Mouse (Mus musculus): ENCODE measurements around the gene Cdk1. TPM values are rescaled to one million over a fixed set of nuclear protein-coding genes. Genes with fewer than 3 reads are reported as not detected.

Gene Cdk1
- 410 and 491 TPM in 2 replicates for polyA plus RNA-seq (2016; fragmentation: Nextera tagmentation; extraction: Ambion mirVana)

DNA sequence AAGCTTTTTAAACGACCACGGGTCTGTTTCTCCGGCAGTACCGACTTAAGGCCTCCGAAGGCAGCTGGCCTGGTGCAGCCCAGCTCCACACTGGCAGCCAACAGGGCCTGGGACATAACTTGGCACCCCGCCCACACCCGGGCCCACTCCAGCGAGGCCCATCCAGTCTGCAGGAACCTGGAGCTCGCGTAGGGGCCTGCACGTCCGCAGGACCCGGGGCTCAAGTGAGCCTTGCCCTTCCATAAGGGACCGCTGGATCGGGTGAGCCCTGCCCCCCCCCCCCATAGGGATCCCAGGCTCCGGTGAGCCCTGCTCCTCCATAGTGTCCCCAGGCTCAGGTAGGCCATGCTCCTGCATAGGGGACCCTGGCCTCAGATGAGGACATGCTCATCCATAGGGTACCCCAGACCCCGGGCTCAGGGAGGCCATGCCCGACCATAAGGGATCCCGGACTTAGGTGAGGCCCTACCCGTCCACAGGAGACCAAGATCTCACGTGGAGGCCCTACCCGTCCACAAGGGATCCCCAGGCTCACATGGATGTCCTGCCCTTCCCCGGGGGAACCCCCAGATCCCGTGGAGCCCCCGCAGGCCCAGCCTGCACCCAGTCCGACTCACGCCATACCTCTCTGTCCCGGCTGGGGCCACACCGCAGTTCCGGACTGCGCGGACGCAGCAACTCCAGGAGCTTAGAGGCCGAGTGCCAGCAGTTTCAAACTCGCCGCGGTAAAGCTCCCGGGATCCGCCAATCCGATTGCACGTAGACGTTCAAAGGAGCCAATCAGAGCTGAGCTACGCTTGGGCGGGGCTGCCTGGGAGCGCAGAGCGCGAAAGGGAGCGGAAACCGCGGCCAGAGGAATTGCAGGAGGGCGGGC is at the start of gene Cdk1:
Cdk1 (minus strand) TSS at position 727 of the 874 bp plus-strand sequence.
- Histone ChIP-seq H3K4me1 (replicated peaks) (peaks cover 49% of the 10 kb centered on the region), H3K4me3 (peak within 1 kb of the TSS; percentile 97), H3K9me3 (0 out of 2 replicates have a peak, but pooled peaks cover under 1% of the 10 kb centered on the region), H3K36me3 (peaks cover 37% of the 10 kb centered on the region), H3K27ac (peak within 1 kb of the TSS; percentile 98), H3K27me3 (ENCODE audit: insufficient read depth, poor library complexity, severe bottlenecking) (no peaks in the 10 kb centered on the region)
- peak; percentile 98 for DNase-seq (ENCODE audit: low spot score)
- WGBS: under 1% methylated on average over 51 of the region's 51 CpGs

DNA sequence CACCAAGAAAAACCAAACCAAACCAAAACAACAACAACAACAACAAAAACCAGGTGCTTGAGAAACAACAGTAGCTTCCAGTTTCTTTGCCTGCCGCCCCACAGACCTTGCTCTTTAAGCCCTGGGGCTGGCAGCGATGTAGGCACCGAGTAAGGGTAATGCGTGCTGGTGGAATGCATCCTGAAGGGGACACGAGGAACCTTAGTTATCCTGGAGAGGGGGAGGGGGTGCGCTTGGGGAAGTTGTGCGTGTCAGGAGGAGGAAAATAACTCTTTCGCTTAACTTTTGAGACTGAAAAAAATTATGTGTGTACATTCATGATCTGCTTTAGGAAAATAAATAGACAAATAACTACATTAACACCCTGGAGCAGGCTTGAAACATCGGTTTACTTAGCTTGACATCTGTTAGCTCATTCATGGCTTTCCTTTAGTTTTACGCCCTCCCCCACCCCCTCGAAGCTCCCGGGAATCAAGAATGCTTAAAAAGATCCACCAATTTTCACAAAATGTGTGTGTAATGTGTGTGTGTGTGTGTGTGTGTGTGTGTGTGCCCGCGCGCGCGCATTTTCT is 47.2 kb upstream of the Cdk1 start:
- Histone ChIP-seq H3K27ac (no peak overlapping the region), H3K4me3 (peak overlapping the region; percentile 72), H3K9me3 (no peaks in the 10 kb centered on the region), H3K36me3 (no peaks in the 10 kb centered on the region), H3K4me1 (replicated peaks) (peaks cover 27% of the 10 kb centered on the region), H3K27me3 (ENCODE audit: insufficient read depth, poor library complexity, severe bottlenecking) (peaks cover 73% of the 10 kb centered on the region)
- peak; percentile 30 for DNase-seq (ENCODE audit: low spot score)
- whole genome bisulfite sequencing: 3% methylated on average over 17 of the region's 17 CpGs

DNA sequence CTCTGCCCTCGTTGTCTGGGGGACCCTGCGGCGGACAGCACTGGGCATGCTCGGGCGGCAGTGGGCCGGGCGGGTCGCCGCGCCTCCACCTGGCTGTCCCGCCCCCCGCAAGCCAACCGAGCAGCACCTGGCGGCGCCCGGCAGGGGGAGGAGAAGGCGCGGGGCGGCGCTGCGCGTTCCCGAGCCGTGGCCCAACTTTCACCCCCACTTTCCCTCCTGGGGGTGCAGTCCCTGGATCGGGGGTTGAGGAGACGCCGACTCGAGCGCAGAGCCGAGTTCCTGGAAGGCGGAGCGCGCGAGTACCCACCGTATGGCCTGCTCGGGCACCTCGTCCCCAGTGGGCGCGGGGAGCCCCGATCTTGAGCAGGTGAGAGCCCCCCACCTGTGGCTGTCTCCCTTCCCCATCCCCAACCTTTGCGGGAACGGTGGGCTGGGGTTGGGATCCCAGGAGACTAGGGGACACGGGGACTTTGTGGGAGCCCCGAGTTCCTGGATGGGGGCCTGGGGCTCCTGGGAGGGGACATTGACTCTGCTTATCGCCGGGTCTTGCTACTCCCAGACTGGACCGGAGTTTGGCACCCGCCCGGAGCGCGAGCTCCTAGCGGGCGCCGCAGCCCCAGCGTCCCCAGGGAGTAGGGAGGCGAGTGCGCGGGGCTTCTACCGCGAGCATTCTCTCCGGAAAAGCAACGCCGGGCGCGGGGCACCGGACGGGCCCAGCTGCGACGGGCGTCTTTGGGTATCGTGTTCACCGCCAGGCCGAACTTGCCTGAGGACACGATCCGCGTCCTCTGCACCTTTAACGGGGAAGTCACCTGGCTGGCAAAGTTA is 46.2 kb upstream of the Cdk1 start, which contains the start of gene Ank3:
Ank3 (plus strand) TSS at position 11 of the 828 bp plus-strand sequence.
- WGBS: under 1% methylated on average over 77 of the region's 77 CpGs
- peak; percentile 53 for DNase-seq (ENCODE audit: low spot score)
- Histone ChIP-seq H3K9me3 (no peaks in the 10 kb centered on the region), H3K4me3 (peak within 1 kb of the TSS; percentile 72), H3K27ac (peak within 1 kb of the TSS; percentile 62), H3K4me1 (replicated peaks) (peaks cover 27% of the 10 kb centered on the region), H3K36me3 (no peaks in the 10 kb centered on the region), H3K27me3 (ENCODE audit: insufficient read depth, poor library complexity, severe bottlenecking) (peaks cover 77% of the 10 kb centered on the region)

DNA sequence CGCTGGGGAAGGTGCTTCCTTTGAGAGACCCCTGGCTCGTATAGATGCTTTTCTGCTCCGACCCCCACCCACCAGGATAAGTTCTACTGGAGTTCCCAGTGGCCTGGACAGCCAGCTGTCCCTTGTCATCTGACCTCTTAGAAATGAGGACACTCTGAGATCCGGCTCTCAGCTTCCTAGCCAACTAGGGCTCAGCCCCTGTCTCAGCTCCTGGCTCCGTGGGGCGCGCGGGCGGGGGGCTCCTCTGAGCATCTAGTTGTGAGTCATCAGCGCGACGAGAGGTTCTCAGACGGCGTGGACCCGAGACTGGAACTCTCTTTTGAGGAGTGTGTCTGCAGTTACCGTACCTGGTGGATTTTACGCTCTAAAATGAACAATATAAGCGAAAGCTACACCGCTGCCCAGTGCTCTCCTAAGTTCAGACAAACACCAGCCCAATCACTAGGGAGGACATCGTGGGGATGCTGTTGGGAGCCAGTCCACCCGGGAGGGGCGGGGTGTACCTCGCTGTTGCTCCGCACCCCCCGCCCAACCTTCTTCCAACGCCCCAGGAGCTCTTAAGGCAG is 45.5 kb upstream of the Cdk1 start:
- 1% methylated on average over 26 of the region's 26 CpGs for WGBS
- Histone ChIP-seq H3K36me3 (no peaks in the 10 kb centered on the region), H3K4me3 (peak overlapping the region; percentile 72), H3K4me1 (replicated peaks) (peaks cover 27% of the 10 kb centered on the region), H3K27me3 (ENCODE audit: insufficient read depth, poor library complexity, severe bottlenecking) (peaks cover 77% of the 10 kb centered on the region), H3K9me3 (no peaks in the 10 kb centered on the region), H3K27ac (peak overlapping the region; percentile 62; the same call in 1 of the 2 replicates)
- DNase-seq (ENCODE audit: low spot score): peak; percentile 41

DNA sequence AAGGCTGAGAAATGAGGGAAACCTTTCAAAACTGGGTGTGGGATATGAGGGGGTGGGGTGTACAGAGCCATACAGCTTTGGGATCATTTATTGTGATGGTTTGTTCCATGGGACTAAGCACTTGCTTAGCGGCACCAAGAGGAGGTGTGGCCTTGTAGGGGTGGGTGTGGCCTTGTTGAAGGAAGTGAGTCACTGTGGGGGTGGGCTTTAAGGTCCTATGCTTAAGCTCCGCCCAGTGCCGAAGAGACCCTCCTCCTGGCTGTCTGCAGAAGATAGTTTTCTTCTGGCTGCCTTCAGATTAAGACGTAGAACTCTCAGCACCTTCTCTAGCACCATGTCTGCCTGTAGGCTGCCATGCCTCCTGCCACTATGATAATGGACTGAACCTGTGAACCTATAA is 36.8 kb upstream of the Cdk1 start:
- H3K4me3 ChIP-seq: no peak overlapping the region
- no peaks in the 10 kb centered on the region; the same call in 1 of the 2 replicates for H3K4me1 ChIP-seq (replicated peaks)
- peaks cover under 1% of the 10 kb centered on the region for H3K27me3 ChIP-seq (ENCODE audit: insufficient read depth, poor library complexity, severe bottlenecking)
- H3K9me3 ChIP-seq: no peaks in the 10 kb centered on the region
- WGBS: 91% methylated on average over 4 of the region's 4 CpGs
- DNase-seq (ENCODE audit: low spot score): no peak
- H3K27ac ChIP-seq: no peak overlapping the region
- no peaks in the 10 kb centered on the region for H3K36me3 ChIP-seq

DNA sequence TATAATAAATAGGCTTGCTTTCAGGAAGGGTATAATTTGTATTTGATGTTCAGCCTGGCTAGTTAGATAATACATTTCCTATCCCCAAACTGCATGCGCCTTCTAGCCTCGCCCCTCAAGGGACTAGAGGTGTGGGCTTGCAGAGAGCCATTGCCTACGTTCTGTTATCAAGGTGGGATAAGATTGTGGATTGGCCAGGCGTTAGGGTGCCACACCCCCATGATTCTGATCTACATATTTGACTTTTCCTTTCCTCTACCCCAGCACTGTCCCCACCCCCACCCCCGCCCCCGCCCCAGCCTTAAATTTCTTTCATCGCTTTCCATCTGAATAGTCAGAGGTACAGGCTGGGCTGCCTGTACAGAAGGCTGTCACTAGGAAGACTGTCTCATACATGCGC is 34.0 kb upstream of the Cdk1 start:
- no peaks in the 10 kb centered on the region for H3K36me3 ChIP-seq
- no peak overlapping the region for H3K4me3 ChIP-seq
- DNase-seq (ENCODE audit: low spot score): no peak
- no peaks in the 10 kb centered on the region for H3K9me3 ChIP-seq
- no peak overlapping the region for H3K27ac ChIP-seq
- no peaks in the 10 kb centered on the region for H3K27me3 ChIP-seq (ENCODE audit: insufficient read depth, poor library complexity, severe bottlenecking)
- H3K4me1 ChIP-seq (replicated peaks): peaks cover 3% of the 10 kb centered on the region; the same call in 1 of the 2 replicates
- 80% methylated on average over 8 of the region's 8 CpGs for WGBS

DNA sequence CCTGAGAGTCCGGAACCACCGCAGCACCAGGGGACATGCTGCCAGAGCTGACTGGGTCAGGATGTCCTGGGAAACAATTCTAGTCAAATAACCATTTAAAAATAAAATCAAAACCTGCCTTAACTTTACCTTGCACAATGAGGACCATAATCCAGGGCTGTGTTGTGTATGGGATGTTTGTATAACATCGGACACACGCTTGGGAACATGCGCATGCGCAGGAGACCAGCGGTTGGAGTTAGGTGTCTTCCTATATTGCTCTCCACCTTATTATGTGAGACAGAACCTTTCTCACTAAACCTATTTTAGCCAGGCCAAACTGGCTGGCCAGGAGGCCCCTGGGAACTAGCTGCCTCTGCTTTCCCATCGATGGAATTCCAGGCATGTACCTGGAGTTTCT is 32.4 kb upstream of the Cdk1 start:
- H3K4me3 ChIP-seq: no peak overlapping the region
- H3K9me3 ChIP-seq: no peaks in the 10 kb centered on the region
- DNase-seq (ENCODE audit: low spot score): no peak
- no peaks in the 10 kb centered on the region for H3K27me3 ChIP-seq (ENCODE audit: insufficient read depth, poor library complexity, severe bottlenecking)
- no peak overlapping the region for H3K27ac ChIP-seq
- no peaks in the 10 kb centered on the region for H3K36me3 ChIP-seq
- peaks cover 3% of the 10 kb centered on the region; the same call in 1 of the 2 replicates for H3K4me1 ChIP-seq (replicated peaks)
- 90% methylated on average over 8 of the region's 8 CpGs for WGBS

DNA sequence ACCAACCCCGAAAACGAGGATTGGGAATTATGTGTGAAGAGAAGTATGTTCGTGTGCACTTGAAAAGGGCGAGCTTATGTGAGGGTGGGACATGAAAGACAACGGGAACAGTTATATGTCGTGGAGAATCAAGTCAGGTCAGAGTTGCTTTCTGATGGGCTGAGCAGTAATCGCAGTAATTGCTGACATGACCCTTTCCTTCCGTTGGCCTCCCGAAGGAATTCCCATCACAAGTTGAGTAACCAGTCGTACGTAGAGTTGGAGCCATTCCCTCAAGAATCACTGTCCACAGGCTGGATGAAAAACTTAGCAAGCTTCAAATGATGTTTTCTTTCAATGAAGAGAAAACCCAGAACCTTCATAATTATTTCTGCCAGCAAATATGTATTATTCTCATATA is 31.9 kb upstream of the Cdk1 start:
- Histone ChIP-seq H3K27ac (no peak overlapping the region), H3K4me3 (no peak overlapping the region), H3K27me3 (ENCODE audit: insufficient read depth, poor library complexity, severe bottlenecking) (no peaks in the 10 kb centered on the region), H3K9me3 (no peaks in the 10 kb centered on the region), H3K4me1 (replicated peaks) (peaks cover 3% of the 10 kb centered on the region; the same call in 1 of the 2 replicates), H3K36me3 (no peaks in the 10 kb centered on the region)
- no peak for DNase-seq (ENCODE audit: low spot score)
- WGBS: 80% methylated on average over 11 of the region's 11 CpGs

DNA sequence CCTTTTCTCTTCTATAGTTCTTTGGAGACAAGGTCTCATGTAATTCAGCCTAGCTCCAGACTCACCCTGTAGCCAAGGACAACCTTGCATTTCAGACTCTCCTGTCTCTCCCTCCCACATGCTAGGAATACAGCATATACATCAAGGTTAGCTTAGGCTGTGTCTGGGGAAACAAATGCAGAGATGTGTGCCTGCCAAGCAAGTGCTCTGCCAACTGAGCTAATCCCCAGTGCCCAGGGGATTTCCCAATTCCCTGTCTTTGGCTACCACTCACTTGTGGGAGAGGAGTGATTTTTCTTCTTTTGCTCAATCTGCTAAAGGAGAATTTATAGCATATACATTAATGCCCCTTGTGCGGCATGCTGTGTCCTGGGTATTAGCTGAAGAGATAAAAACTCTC is 30.4 kb upstream of the Cdk1 start:
- DNase-seq (ENCODE audit: low spot score): no peak
- 88% methylated on average over 1 of the region's 1 CpGs for WGBS
- Histone ChIP-seq H3K36me3 (no peaks in the 10 kb centered on the region), H3K9me3 (no peaks in the 10 kb centered on the region), H3K4me1 (replicated peaks) (peaks cover 3% of the 10 kb centered on the region; the same call in 1 of the 2 replicates), H3K4me3 (no peak overlapping the region), H3K27ac (no peak overlapping the region), H3K27me3 (ENCODE audit: insufficient read depth, poor library complexity, severe bottlenecking) (no peaks in the 10 kb centered on the region)

DNA sequence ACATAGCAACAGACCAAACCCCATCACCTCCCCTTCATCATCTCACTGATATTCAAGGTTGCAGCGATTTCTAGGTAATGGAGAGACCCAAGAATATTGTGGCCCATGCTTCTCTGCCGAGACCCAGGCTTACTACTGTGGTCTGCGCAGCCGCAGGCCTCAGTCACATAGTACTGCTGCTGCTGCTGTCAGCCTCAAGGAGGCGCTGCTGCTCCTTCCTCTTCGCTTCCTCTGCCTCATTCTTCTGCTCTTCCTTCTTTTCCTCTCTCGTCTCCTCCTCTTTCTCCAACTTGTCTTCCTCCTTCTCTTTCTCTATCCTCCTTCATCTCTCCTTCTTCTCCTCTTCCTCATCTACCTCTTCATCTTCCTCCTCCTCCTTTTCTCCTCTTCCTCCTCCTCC is 22.4 kb upstream of the Cdk1 start:
- 54% methylated on average over 7 of the region's 7 CpGs for whole genome bisulfite sequencing
- no peak overlapping the region for H3K27ac ChIP-seq
- DNase-seq (ENCODE audit: low spot score): no peak

DNA sequence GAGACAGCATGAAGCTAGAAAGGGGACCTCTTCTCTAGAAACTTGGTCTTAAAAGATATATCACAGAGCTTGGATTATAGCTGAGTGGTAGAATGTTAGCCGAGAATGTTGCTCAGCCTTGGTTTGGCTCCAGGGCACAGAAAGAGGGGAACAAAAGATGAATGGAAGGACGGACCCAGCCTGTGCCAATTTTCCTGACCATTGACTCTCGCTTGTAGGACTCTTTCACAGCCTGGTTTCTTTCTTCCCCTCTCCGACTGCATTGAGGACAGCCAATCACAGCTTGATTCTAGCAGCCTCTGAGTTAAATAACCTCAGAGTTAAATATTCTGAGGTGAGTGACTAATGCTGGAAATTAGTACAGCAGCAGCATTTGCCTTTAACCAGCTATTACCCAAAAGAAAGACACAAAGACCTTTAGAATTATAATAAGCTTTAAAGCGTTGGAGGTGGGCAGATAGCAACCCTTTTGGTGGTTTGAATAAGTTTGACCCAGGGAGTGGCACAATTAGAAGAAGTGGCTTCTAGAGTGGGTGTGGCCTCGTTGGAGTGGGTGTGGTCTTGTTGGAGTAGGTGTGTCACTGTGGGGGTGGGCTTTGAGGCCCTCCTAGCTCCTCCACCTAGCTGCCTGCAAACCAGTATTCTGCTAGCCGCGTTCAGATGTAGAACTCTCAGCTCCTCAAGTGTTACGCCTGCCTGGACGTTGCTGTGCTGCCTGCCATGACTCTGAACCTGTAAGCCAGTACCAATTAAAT is 21.2 kb upstream of the Cdk1 start:
- Histone ChIP-seq H3K27me3 (ENCODE audit: insufficient read depth, poor library complexity, severe bottlenecking) (no peaks in the 10 kb centered on the region), H3K36me3 (no peaks in the 10 kb centered on the region), H3K27ac (no peak overlapping the region), H3K9me3 (no peaks in the 10 kb centered on the region), H3K4me3 (no peak overlapping the region), H3K4me1 (replicated peaks) (no peaks in the 10 kb centered on the region)
- 70% methylated on average over 10 of the region's 10 CpGs for WGBS
- no peak for DNase-seq (ENCODE audit: low spot score)

More for the DNA sequence above, 22.4 kb upstream of the Cdk1 start:
- Histone ChIP-seq H3K27me3 (ENCODE audit: insufficient read depth, poor library complexity, severe bottlenecking) (no peaks in the 10 kb centered on the region), H3K4me1 (replicated peaks) (no peaks in the 10 kb centered on the region), H3K9me3 (no peaks in the 10 kb centered on the region), H3K4me3 (no peak overlapping the region), H3K36me3 (no peaks in the 10 kb centered on the region)

DNA sequence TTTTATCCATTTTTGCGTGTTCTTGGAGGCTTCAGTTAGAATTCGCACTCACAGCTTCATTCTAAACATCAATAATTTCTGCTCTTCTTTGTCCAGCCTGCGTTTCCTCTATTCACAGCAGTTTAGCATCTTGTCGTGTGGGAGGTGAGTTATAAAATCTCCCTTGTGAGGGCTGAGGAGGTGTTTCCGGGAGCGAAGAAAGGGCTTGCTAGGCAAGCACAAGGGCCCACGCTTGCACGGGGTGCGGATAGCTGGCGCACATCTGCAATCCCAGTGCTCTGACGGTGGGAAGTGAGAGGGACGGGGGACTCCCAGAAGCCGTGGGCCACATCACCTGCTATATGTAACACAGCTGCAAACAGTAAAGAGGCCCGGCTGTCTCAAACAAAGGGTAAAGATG is 19.3 kb upstream of the Cdk1 start:
- Histone ChIP-seq H3K4me3 (no peak overlapping the region), H3K27me3 (ENCODE audit: insufficient read depth, poor library complexity, severe bottlenecking) (no peaks in the 10 kb centered on the region), H3K36me3 (no peaks in the 10 kb centered on the region), H3K9me3 (no peaks in the 10 kb centered on the region), H3K4me1 (replicated peaks) (no peaks in the 10 kb centered on the region; the same call in 1 of the 2 replicates), H3K27ac (no peak overlapping the region)
- DNase-seq (ENCODE audit: low spot score): no peak
- 88% methylated on average over 14 of the region's 14 CpGs for WGBS

Measured in hindbrain, embryonic 10.5 days (tissue).